Mouse (Mus musculus) bone marrow, adult 2 months (tissue): ENCODE data around the gene Ercc1.

Experiments
- CTCF ChIP-seq: fragments of 200-500 bp; IDR thresholded peaks from 2 replicates; pipeline ENCODE4 v1.5.1; 2011; ENCODE audit warnings: low read length, control low read depth; ENCODE audit not compliant: control insufficient read depth, insufficient read depth
- POLR2A ChIP-seq: fragments of 200-500 bp; IDR thresholded peaks from 2 replicates; pipeline ENCODE4 v1.6.1; 2011; ENCODE audit warnings: low read depth, mild to moderate bottlenecking, control low read depth, low read length, borderline replicate concordance; ENCODE audit not compliant: control insufficient read depth

DNA sequence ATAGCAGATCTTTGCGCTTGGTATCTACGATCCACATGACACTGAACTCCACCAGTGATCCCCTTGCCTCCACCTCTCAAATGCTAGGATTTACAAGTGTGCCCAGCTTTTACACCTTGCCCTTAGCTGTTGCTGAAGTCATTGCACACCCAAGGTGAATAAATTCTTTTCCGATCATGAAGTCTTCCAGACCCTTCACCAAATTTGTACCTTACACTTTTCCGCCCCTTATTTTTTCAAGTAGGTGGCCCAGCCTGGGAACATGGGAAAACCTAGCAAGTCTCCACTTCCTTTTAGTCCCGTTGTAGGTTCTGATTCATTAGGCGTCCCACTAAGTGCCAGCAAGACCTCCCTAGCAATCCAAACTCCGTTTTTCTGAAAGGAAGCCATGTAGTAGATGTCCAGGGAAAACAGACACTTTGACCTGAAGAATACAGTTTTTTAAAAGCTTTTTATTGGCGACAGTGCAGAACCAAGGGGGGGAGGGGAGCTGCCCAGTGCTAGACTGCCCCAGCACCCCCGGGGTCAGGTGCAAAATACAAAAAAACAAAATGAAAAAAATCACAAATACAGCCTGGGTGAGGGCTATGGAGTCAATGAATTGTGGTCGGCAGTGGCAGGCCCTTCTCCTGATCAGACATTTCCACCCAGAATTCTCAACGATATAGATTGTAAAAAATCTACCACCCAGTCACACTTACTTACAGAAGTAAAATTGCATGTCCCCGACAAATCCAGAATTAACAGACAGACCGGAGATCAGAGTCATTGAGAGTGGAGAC, 42.1 kb upstream of the Ercc1 start:
- TF ChIP-seq CTCF: no peak
- TF ChIP-seq POLR2A: no peak
